Mouse (Mus musculus) yolk sac, embryonic 10.5 days (tissue): ENCODE measurements at regions not wholly inside any gene's neighbourhood (a gene's known extent, or its start where the extent isn't known, plus 50 kb on each side); places are given as distances from the start of the nearest gene placed in this dataset.
A peak's percentile ranks its signal among the peaks of the same experiment; 100 is the strongest.

Experiments used
- DNase-seq: peaks from one replicate; pipeline ENCODE4 v3.0.0-alpha.2; 2017; ENCODE audit warnings: low spot score

- peak; percentile 60 for DNase-seq
These were observed 56.1 kb upstream of the Ces5a start for GRCm38 (mm10) chr8:93591608-93592301.

- DNase-seq, result no peak
These were observed 56.6 kb upstream of the Ces5a start for GRCm38 (mm10) chr8:93592302-93592651.

GRCm38 (mm10) chr8:93598613-93599121 lies 63.0 kb upstream of the Ces5a start:
- DNase-seq, result no peak

GRCm38 (mm10) chr8:93599306-93599705 lies 63.7 kb upstream of the Ces5a start:
- DNase-seq, result no peak

- DNase-seq, result no peak
These were observed 64.1 kb upstream of the Ces5a start for GRCm38 (mm10) chr8:93599776-93600175.

GRCm38 (mm10) chr8:93626807-93627526 lies 91.3 kb upstream of the Ces5a start:
- no peak for DNase-seq

GRCm38 (mm10) chr8:93627626-93628025 lies 92.0 kb upstream of the Ces5a start:
- no peak for DNase-seq

GRCm38 (mm10) chr8:93632896-93633295 lies 97.3 kb upstream of the Ces5a start:
- DNase-seq, result no peak

- DNase-seq, result no peak
These were observed 107.1 kb upstream of the Ces5a start for GRCm38 (mm10) chr8:93642770-93643169.

- no peak for DNase-seq
These were observed 108.0 kb upstream of the Ces5a start for GRCm38 (mm10) chr8:93643471-93644215.

- no peak for DNase-seq
These were observed 117.8 kb upstream of the Ces5a start for GRCm38 (mm10) chr8:93653421-93653820.

- DNase-seq, result no peak
These were observed 118.5 kb upstream of the Ces5a start for GRCm38 (mm10) chr8:93653913-93654705.

- DNase-seq, result no peak
These were observed 120.1 kb upstream of the Ces5a start for GRCm38 (mm10) chr8:93655752-93656151.

- peak; percentile 77 for DNase-seq
These were observed 126.1 kb upstream of the Ces5a start for GRCm38 (mm10) chr8:93661739-93662138.

- DNase-seq, result peak; percentile 15
These were observed 126.6 kb upstream of the Ces5a start for GRCm38 (mm10) chr8:93662219-93662618.

- no peak for DNase-seq
These were observed 128.2 kb upstream of the Ces5a start for GRCm38 (mm10) chr8:93663851-93664250.

GRCm38 (mm10) chr8:93668306-93668705 lies 132.7 kb upstream of the Ces5a start:
- DNase-seq, result no peak

GRCm38 (mm10) chr8:93674721-93675120 lies 135.0 kb upstream of the Gnao1 start:
- no peak for DNase-seq

- no peak for DNase-seq
These were observed 125.9 kb upstream of the Gnao1 start for GRCm38 (mm10) chr8:93683773-93684391.

GRCm38 (mm10) chr8:93684392-93684791 lies 125.4 kb upstream of the Gnao1 start:
- no peak for DNase-seq

- no peak for DNase-seq
These were observed 120.9 kb upstream of the Gnao1 start for GRCm38 (mm10) chr8:93688845-93689244.
